Mouse (Mus musculus): ENCODE measurements around the gene Wnt9b. TPM values are rescaled to one million over a fixed set of nuclear protein-coding genes. Genes with fewer than 3 reads are reported as not detected.

Wnt9b gene
- total RNA-seq, 2 experiments from 2014 or later, result 0.08 TPM; not detected in 1

Other genes with a start within 250 kb of the Wnt9b start
- gene Lrrc37a, start 245.2 kb downstream of the Wnt9b start, total RNA-seq (2021), result not detected
- not detected for gene Gm884, start 128.7 kb downstream of the Wnt9b start, total RNA-seq (2021)
- gene Lyzl6, start 110.9 kb downstream of the Wnt9b start, total RNA-seq (2021), result not detected
- not detected for gene Rprml, start 100.3 kb downstream of the Wnt9b start, total RNA-seq (2021)
- gene Gosr2, start 51.9 kb downstream of the Wnt9b start, total RNA-seq (2021), result 10 to 100 TPM; 38.9 to 40.4 TPM
- not detected for gene Wnt3, start 24.3 kb upstream of the Wnt9b start, total RNA-seq (2021)
- gene Nsf, start 204.2 kb upstream of the Wnt9b start, total RNA-seq (2021), result 10 to 100 TPM; 15.9 to 23.5 TPM
- 10 to 100 TPM; 16.7 to 17.3 TPM for gene Arf2, start 216.9 kb upstream of the Wnt9b start, total RNA-seq (2021)

Measured in gastrocnemius, postnatal 25 days (tissue).